Mouse (Mus musculus) ES-Bruce4 (cell line): ENCODE measurements around the gene Cotl1. TPM values are rescaled to one million over a fixed set of nuclear protein-coding genes. Genes with fewer than 3 reads are reported as not detected.

Experiments used
- H3K27ac ChIP-seq: 2 replicates; pipeline ENCODE4 v1.5.1; 2012; ENCODE audit warnings: low read length, inconsistent platforms; ENCODE audit not compliant: insufficient read depth
- H3K27me3 ChIP-seq: 2 replicates; pipeline ENCODE4 v1.6.1; 2012; ENCODE audit warnings: mild to moderate bottlenecking, low read length, inconsistent platforms; ENCODE audit not compliant: control insufficient read depth, poor library complexity, insufficient read depth, severe bottlenecking
- H3K36me3 ChIP-seq: 2 replicates; pipeline ENCODE4 v1.6.1; 2012; ENCODE audit warnings: inconsistent platforms, mild to moderate bottlenecking, low read length, moderate library complexity; ENCODE audit not compliant: control insufficient read depth, poor library complexity, insufficient read depth, severe bottlenecking
- H3K4me1 ChIP-seq: one replicate; pipeline ENCODE4 v1.8.1; 2011; ENCODE audit warnings: low read length; ENCODE audit not compliant: control insufficient read depth, insufficient read depth
- H3K4me3 ChIP-seq: 2 replicates; pipeline ENCODE4 v1.5.1; 2011; ENCODE audit warnings: low read depth, mild to moderate bottlenecking, low read length
- H3K9ac ChIP-seq: 2 replicates; pipeline ENCODE4 v1.6.1; 2012; ENCODE audit warnings: low read depth, mild to moderate bottlenecking, inconsistent platforms; ENCODE audit not compliant: poor library complexity, severe bottlenecking
- H3K9me3 ChIP-seq: replicated peaks from 2 replicates; pipeline ENCODE4 v1.6.1; 2012; ENCODE audit warnings: mild to moderate bottlenecking, low read length, inconsistent platforms; ENCODE audit not compliant: control insufficient read depth, poor library complexity, insufficient read depth, severe bottlenecking
- CTCF ChIP-seq: IDR thresholded peaks from one replicate; pipeline ENCODE4 v1.8.1; 2011; ENCODE audit warnings: low read depth, low read length
- EP300 ChIP-seq: IDR thresholded peaks from 2 replicates; pipeline ENCODE4 v1.6.1; 2011; ENCODE audit warnings: low read depth, low read length; ENCODE audit not compliant: insufficient read depth
- POLR2A ChIP-seq: IDR thresholded peaks from one replicate; pipeline ENCODE4 v1.8.1; 2011; ENCODE audit warnings: low read length; ENCODE audit not compliant: insufficient read depth
- polyA plus RNA-seq: library from polyadenylated mRNA; stranded (reverse); fragments of >200 nt; gene quantifications from 2 replicates; pipeline ENCODE4 v1.2.4, GENCODE M21; 2011; ENCODE audit warnings: low read depth; ENCODE audit not compliant: missing spikeins, insufficient read depth, insufficient read length

Cotl1 gene
- polyA plus RNA-seq: 106 and 111 TPM in 2 replicates

- no peaks in the 10 kb centered on the region for H3K36me3 ChIP-seq
- H3K9ac ChIP-seq: peak within 1 kb of the TSS; percentile 66
- peaks cover 2% of the 10 kb centered on the region for H3K4me1 ChIP-seq
- H3K9me3 ChIP-seq: no peaks in the 10 kb centered on the region
- TF ChIP-seq EP300 (0 out of 2 replicates have a peak, but pooled peaks have one; percentile 2), CTCF (no peak), POLR2A (peak; percentile 59)
- peak within 1 kb of the TSS; percentile 68 for H3K27ac ChIP-seq
- peak within 1 kb of the TSS; percentile 89 for H3K4me3 ChIP-seq
- no peaks in the 10 kb centered on the region for H3K27me3 ChIP-seq
Measured at GRCm38 (mm10) chr8:119840275-119840808, at the start of gene Cotl1. Gene Cotl1, minus strand, starts transcription at chr8:119840544.

GRCm38 (mm10) chr8:119888012-119888411 is 47.7 kb upstream of the Cotl1 start:
- H3K27me3 ChIP-seq: no peaks in the 10 kb centered on the region
- no peaks in the 10 kb centered on the region for H3K36me3 ChIP-seq
- H3K9ac ChIP-seq: no peak overlapping the region
- TF ChIP-seq POLR2A: no peak
- no peak for TF ChIP-seq CTCF
- TF ChIP-seq EP300: no peak
- H3K4me3 ChIP-seq: no peak overlapping the region
- H3K4me1 ChIP-seq: no peaks in the 10 kb centered on the region
- H3K27ac ChIP-seq: no peak overlapping the region
- no peaks in the 10 kb centered on the region for H3K9me3 ChIP-seq

- H3K9me3 ChIP-seq: no peaks in the 10 kb centered on the region
- no peaks in the 10 kb centered on the region for H3K36me3 ChIP-seq
- TF ChIP-seq POLR2A: no peak
- TF ChIP-seq CTCF: peak; percentile 96
- TF ChIP-seq EP300: no peak
- H3K27ac ChIP-seq: no peak overlapping the region
- no peak overlapping the region for H3K4me3 ChIP-seq
- no peak overlapping the region for H3K9ac ChIP-seq
- no peaks in the 10 kb centered on the region for H3K27me3 ChIP-seq
- no peaks in the 10 kb centered on the region for H3K4me1 ChIP-seq
Measured at GRCm38 (mm10) chr8:119887130-119887529, 46.8 kb upstream of the Cotl1 start.

- Histone ChIP-seq H3K4me1 (no peaks in the 10 kb centered on the region), H3K27ac (peak overlapping the region; percentile 20; the same call in 1 of the 2 replicates), H3K36me3 (no peaks in the 10 kb centered on the region), H3K27me3 (no peaks in the 10 kb centered on the region), H3K9me3 (no peaks in the 10 kb centered on the region), H3K9ac (no peak overlapping the region), H3K4me3 (no peak overlapping the region)
- no peak for TF ChIP-seq CTCF
Measured at GRCm38 (mm10) chr8:119885612-119886011, 45.3 kb upstream of the Cotl1 start.

- H3K9ac ChIP-seq: no peak overlapping the region
- no peaks in the 10 kb centered on the region for H3K4me1 ChIP-seq
- no peaks in the 10 kb centered on the region for H3K9me3 ChIP-seq
- no peak overlapping the region for H3K4me3 ChIP-seq
- H3K27me3 ChIP-seq: no peaks in the 10 kb centered on the region
- no peak overlapping the region for H3K27ac ChIP-seq
- H3K36me3 ChIP-seq: no peaks in the 10 kb centered on the region
- TF ChIP-seq EP300 (no peak), CTCF (no peak), POLR2A (no peak)
Measured at GRCm38 (mm10) chr8:119883281-119883680, 42.9 kb upstream of the Cotl1 start.

- no peaks in the 10 kb centered on the region for H3K36me3 ChIP-seq
- no peaks in the 10 kb centered on the region for H3K4me1 ChIP-seq
- TF ChIP-seq POLR2A (no peak), EP300 (no peak), CTCF (no peak)
- H3K9ac ChIP-seq: no peak overlapping the region
- no peaks in the 10 kb centered on the region for H3K27me3 ChIP-seq
- H3K9me3 ChIP-seq: no peaks in the 10 kb centered on the region
- H3K27ac ChIP-seq: no peak overlapping the region
- H3K4me3 ChIP-seq: no peak overlapping the region
Measured at GRCm38 (mm10) chr8:119881917-119882316, 41.6 kb upstream of the Cotl1 start.
